Mouse (Mus musculus): ENCODE measurements around the gene Sidt1. TPM values are rescaled to one million over a fixed set of nuclear protein-coding genes. Genes with fewer than 3 reads are reported as not detected.

Sidt1 gene
- polyA plus RNA-seq, 1 experiment from 2014 or later: not detected

DNA sequence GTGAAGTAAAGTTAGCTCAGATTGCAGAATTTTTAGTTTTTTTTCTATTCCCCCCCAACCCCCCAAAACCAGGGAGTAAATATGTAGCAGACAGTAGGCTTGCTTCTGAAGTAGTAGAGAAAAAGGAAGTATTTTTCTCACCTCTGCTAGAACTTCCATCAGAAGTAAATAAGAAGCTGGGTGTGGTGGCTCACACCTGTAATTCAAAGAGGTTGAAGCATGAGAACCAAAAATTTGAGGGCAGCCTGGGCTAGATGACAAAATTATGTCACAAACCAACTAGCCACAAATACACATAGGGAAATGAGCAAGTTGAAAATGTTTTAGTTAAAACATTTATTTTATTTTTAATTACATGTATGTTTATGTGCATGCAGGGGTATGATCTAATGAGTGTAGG is 4.5 kb upstream of the Sidt1 start:
- no peak for ATAC-seq (ENCODE audit: extremely low read depth, insufficient number of reproducible peaks, low FRiP score, low TSS enrichment)
- H3K9ac ChIP-seq: no peak overlapping the region
- H3K4me2 ChIP-seq: no peak overlapping the region
- peaks cover 31% of the 10 kb centered on the region for H3K27me3 ChIP-seq (replicated peaks)
- no peak overlapping the region for H3K4me3 ChIP-seq
- no peaks in the 10 kb centered on the region for H3K36me3 ChIP-seq
- H3K27ac ChIP-seq (replicated peaks): no peak overlapping the region
- H3K4me1 ChIP-seq: peaks cover 8% of the 10 kb centered on the region; the same call in 1 of the 2 replicates
- no peaks in the 10 kb centered on the region for H3K9me3 ChIP-seq

DNA sequence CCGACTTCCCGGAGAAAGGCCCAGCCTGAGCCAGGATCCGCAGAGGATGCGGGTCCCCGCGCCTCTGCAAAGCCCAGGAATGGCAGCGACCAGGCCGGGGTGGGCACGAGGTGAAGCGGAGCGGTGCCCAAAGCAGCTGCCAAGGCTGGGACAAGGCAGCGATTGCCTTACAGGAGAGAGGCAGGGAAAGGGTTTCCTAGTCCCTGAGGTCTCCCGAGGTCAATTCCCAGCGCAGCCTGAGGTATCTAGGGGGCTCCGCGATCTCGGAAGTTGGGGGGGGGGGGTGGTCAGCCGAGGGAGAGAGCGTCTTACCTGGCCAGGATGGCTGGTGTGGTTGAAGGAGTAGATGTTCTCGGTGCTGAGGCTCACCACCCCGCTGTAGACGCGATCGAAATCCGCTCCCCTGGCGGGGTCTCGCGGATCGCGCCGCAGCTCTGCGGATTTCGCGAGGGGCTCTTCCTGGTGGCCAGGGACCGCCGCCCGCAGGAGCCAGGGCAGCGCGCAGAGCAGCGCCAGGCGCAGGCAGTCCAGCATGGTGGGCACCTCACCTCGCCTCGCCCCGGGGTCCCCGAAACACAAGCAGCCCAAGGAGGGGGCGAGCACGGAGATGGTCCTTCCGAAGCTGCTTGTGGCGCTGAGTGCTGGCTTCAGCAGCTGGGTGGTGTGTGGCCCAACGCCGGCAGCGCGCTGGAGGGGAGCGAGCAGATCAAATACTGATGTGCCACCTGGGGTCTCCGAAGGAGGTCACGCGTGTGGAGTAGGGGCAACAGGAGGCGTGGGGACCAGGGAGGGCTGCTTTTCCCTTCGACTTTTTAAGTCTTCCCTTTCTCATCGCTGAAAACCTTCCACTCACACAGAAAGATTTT is 768 bp downstream of the Sidt1 start:
- Histone ChIP-seq H3K27ac (replicated peaks) (no peak overlapping the region), H3K4me1 (peaks cover 17% of the 10 kb centered on the region), H3K4me3 (peak overlapping the region; percentile 72), H3K27me3 (replicated peaks) (peaks cover 48% of the 10 kb centered on the region), H3K9ac (peak overlapping the region; percentile 80), H3K9me3 (peaks cover 7% of the 10 kb centered on the region; the same call in 1 of the 2 replicates), H3K4me2 (peak overlapping the region; percentile 100), H3K36me3 (no peaks in the 10 kb centered on the region)
- under 1% methylated on average over 59 of the region's 60 CpGs for WGBS
- ATAC-seq (ENCODE audit: extremely low read depth, insufficient number of reproducible peaks, low FRiP score, low TSS enrichment): no peak

DNA sequence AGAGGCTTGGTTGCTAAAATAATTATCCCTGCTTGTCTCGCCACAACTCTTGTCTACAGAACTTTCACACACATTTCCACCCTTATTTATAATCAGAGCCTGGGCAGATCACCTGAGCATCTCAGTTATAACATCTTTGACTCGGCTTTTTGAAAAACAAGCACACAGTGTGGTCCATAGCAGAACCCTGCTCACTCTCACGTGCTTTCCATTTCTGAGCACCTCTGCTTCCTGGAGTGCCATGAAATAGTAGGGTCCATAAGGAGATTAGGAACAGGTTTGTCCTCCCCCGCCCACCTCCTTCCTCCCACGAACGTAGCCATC is 1.4 kb downstream of the Sidt1 start:
- Histone ChIP-seq H3K27ac (replicated peaks) (no peak overlapping the region), H3K36me3 (no peaks in the 10 kb centered on the region), H3K4me3 (peak overlapping the region; percentile 72), H3K4me1 (peaks cover 17% of the 10 kb centered on the region), H3K4me2 (peak overlapping the region; percentile 100), H3K9ac (peak overlapping the region; percentile 80), H3K27me3 (replicated peaks) (peaks cover 48% of the 10 kb centered on the region), H3K9me3 (peaks cover 7% of the 10 kb centered on the region; the same call in 1 of the 2 replicates)
- ATAC-seq (ENCODE audit: extremely low read depth, insufficient number of reproducible peaks, low FRiP score, low TSS enrichment): no peak
- 17% methylated on average over 6 of the region's 6 CpGs for WGBS

DNA sequence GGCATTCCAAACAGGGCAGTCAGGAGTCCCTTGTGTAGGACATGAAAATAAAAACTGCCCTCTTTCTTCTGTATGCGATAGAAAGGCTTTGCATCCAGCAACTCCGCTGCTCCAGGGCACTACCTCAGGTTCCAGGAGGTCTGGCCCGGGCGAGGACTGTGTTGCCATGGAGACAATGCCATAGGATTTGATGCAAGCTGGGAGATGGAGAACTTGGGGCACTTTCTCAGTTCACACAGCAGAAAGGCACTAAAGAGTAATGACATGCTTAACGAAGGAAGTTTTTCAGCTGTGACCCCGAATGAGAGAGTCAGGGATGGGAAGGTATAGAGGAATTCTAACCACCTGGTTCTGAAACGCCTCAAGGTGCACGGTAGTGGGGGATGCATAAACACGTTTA is 1.8 kb downstream of the Sidt1 start:
- Histone ChIP-seq H3K9ac (no peak overlapping the region), H3K4me3 (no peak overlapping the region), H3K4me2 (no peak overlapping the region), H3K4me1 (peaks cover 17% of the 10 kb centered on the region), H3K27me3 (replicated peaks) (peaks cover 47% of the 10 kb centered on the region), H3K9me3 (peaks cover 7% of the 10 kb centered on the region; the same call in 1 of the 2 replicates), H3K36me3 (no peaks in the 10 kb centered on the region), H3K27ac (replicated peaks) (no peak overlapping the region)
- 30% methylated on average over 9 of the region's 9 CpGs for WGBS
- ATAC-seq (ENCODE audit: extremely low read depth, insufficient number of reproducible peaks, low FRiP score, low TSS enrichment): no peak

DNA sequence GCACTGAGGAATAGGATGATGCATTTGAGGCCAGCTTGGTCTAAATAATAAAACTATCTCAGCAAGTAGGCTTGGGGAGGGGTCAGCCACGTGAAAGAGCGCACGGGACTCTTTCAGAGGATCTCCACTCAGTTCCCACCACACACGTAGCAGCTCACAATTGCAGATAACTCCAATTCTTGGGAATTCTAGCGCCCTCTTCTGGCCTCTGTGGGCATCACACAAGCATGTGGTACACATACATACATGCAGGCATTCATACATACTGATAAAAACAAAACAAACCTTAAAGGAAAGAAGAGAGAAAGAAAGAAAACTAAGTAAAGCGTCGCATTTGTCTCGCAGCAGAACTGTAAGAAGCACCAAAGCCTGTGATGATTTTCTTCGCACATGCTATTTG is 2.3 kb downstream of the Sidt1 start:
- Histone ChIP-seq H3K27me3 (replicated peaks) (peaks cover 44% of the 10 kb centered on the region), H3K27ac (replicated peaks) (no peak overlapping the region), H3K9ac (no peak overlapping the region), H3K4me3 (no peak overlapping the region), H3K36me3 (no peaks in the 10 kb centered on the region), H3K4me1 (peaks cover 17% of the 10 kb centered on the region), H3K4me2 (no peak overlapping the region), H3K9me3 (peaks cover 7% of the 10 kb centered on the region; the same call in 1 of the 2 replicates)
- no peak for ATAC-seq (ENCODE audit: extremely low read depth, insufficient number of reproducible peaks, low FRiP score, low TSS enrichment)
- WGBS: 76% methylated on average over 9 of the region's 9 CpGs

DNA sequence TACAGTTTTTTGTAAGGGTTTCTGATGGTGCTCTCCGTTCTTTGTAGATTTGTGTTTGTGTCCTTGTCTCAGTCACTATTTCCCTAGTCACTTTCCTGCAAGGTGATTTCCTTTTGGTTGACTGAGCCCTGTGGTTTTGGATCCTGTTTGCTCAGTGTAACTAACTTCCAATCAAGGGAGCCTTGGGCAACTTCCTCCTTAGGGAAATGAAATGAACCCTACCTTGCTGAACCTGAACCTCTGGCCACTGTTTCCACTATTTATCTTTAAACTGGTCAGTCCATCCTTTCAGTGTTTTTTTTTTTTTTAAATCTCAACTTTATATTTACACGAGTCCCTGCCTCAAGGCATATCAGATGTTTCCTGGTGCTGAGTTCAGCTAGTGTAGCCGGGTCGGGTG is 4.4 kb downstream of the Sidt1 start:
- Histone ChIP-seq H3K9me3 (peaks cover 7% of the 10 kb centered on the region; the same call in 1 of the 2 replicates), H3K4me2 (no peak overlapping the region), H3K9ac (no peak overlapping the region), H3K36me3 (no peaks in the 10 kb centered on the region), H3K4me3 (no peak overlapping the region), H3K4me1 (peaks cover 17% of the 10 kb centered on the region), H3K27me3 (replicated peaks) (peaks cover 31% of the 10 kb centered on the region), H3K27ac (replicated peaks) (no peak overlapping the region)
- WGBS: 57% methylated on average over 4 of the region's 4 CpGs
- no peak for ATAC-seq (ENCODE audit: extremely low read depth, insufficient number of reproducible peaks, low FRiP score, low TSS enrichment)

DNA sequence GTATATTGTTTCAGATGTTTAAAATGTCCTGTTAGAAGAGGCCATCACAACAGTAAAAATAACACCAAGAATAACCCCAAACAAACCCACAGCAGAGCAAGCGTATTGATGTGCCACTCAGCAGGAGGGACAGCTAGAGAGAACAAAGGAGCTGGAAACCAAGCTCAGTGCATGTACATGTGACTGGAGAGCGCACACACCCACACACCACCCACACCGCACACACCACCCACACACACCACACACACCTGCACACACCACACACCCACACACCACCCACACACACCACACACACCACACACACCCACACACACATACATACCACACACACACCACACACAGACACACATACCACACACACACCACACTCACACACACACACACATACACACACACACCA is 12.8 kb downstream of the Sidt1 start:
- no peak overlapping the region for H3K4me3 ChIP-seq
- no peak for ATAC-seq (ENCODE audit: extremely low read depth, insufficient number of reproducible peaks, low FRiP score, low TSS enrichment)
- H3K27me3 ChIP-seq (replicated peaks): peaks cover 14% of the 10 kb centered on the region; the same call in 1 of the 2 replicates
- no peaks in the 10 kb centered on the region for H3K9me3 ChIP-seq
- H3K27ac ChIP-seq (replicated peaks): no peak overlapping the region
- 88% methylated on average over 3 of the region's 3 CpGs for WGBS
- H3K9ac ChIP-seq: no peak overlapping the region
- no peaks in the 10 kb centered on the region for H3K4me1 ChIP-seq
- H3K36me3 ChIP-seq: no peaks in the 10 kb centered on the region
- H3K4me2 ChIP-seq: no peak overlapping the region

DNA sequence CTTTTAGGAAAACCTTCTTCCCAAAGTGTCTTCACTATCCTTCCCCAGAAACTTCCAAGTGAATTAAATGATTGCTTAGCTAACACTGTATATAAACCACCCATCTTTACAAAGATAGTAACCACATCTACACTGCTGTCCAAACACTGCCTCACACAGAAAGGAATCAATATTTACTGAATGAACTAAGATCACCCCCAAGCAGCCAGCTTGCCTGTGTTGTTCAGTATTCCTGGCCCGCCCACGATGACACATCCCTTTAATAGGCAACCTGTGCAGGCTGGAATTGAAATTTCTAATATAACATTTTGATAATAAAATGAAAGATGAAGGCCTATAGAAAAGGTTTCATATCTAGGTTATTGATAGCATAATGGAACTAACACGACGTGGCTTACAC is 16.6 kb downstream of the Sidt1 start:
- Histone ChIP-seq H3K36me3 (no peaks in the 10 kb centered on the region), H3K27me3 (replicated peaks) (peaks cover 14% of the 10 kb centered on the region; the same call in 1 of the 2 replicates), H3K9ac (no peak overlapping the region), H3K9me3 (no peaks in the 10 kb centered on the region), H3K4me2 (no peak overlapping the region), H3K4me1 (peaks cover 14% of the 10 kb centered on the region), H3K4me3 (no peak overlapping the region), H3K27ac (replicated peaks) (no peak overlapping the region)
- ATAC-seq (ENCODE audit: extremely low read depth, insufficient number of reproducible peaks, low FRiP score, low TSS enrichment): no peak
- WGBS: 76% methylated on average over 4 of the region's 4 CpGs

DNA sequence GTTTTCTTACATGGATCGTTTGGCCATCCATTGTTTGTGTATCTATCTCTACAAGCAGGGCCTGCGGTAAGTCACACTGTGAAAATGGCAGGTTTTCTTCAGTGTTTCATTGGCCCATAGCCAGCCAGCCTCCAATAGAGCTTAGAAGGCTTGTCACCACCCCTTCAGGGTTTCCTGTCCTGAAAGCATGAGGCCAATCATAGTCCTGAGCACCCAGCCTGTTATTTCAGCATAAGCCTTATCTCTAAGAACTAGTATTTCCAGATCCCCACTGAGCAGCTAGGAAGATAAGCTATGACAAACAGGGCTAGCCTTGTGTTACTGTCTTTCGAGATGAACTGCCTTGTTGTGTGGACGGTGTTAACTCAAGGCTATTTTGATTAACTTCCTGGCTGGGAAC is 19.6 kb downstream of the Sidt1 start:
- Histone ChIP-seq H3K4me1 (peaks cover 14% of the 10 kb centered on the region), H3K9ac (no peak overlapping the region), H3K36me3 (no peaks in the 10 kb centered on the region), H3K4me3 (no peak overlapping the region), H3K27ac (replicated peaks) (peak overlapping the region; percentile 16; the same call in 1 of the 2 replicates), H3K27me3 (replicated peaks) (peaks cover 14% of the 10 kb centered on the region; the same call in 1 of the 2 replicates), H3K4me2 (no peak overlapping the region), H3K9me3 (no peaks in the 10 kb centered on the region)
- 20% methylated on average over 4 of the region's 4 CpGs for WGBS
- no peak for ATAC-seq (ENCODE audit: extremely low read depth, insufficient number of reproducible peaks, low FRiP score, low TSS enrichment)

DNA sequence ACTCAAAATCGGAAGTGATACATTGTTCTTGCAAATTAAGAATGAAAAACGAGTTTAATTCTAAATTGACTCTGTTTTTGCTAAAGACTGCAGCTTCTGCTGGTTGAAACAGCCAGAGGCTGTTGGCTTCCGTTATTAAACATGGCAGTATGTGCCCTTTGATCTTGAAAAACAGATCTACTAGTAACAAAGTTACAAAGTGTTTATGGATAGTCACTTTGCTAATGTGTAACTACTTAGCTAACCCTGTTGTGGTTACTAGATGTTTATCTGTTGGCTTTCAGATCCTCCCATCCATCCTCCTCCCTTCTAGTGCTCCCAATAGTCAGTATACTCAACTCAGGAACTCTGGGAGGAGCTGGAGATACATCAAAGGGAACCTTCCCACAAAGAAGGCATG is 27.4 kb downstream of the Sidt1 start:
- H3K4me2 ChIP-seq: no peak overlapping the region
- no peaks in the 10 kb centered on the region for H3K4me1 ChIP-seq
- no peak for ATAC-seq (ENCODE audit: extremely low read depth, insufficient number of reproducible peaks, low FRiP score, low TSS enrichment)
- H3K9me3 ChIP-seq: no peaks in the 10 kb centered on the region
- no peak overlapping the region for H3K4me3 ChIP-seq
- no peaks in the 10 kb centered on the region for H3K27me3 ChIP-seq (replicated peaks)
- H3K36me3 ChIP-seq: no peaks in the 10 kb centered on the region
- H3K27ac ChIP-seq (replicated peaks): no peak overlapping the region
- 49% methylated on average over 3 of the region's 3 CpGs for WGBS
- H3K9ac ChIP-seq: no peak overlapping the region

DNA sequence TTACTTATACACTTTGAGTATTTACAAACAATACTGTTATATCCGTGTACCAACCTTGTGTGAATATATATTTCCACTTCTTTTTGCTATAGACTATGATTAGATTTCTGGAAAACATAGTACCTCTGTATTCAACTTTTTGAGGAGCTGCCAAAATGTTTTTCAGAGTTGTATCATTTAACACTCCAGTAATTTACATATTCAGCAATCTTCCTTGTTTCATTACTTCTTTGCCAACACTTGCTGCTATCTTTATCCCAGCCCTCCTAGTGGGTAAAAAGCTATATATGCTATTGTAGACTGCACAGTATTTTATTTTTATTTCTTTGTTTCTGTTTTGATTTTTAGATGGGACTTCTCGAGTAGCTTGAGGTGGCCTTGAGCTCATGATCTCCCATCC is 29.2 kb downstream of the Sidt1 start:
- Histone ChIP-seq H3K9ac (no peak overlapping the region), H3K27ac (replicated peaks) (no peak overlapping the region), H3K4me2 (no peak overlapping the region), H3K36me3 (no peaks in the 10 kb centered on the region), H3K27me3 (replicated peaks) (no peaks in the 10 kb centered on the region), H3K4me1 (no peaks in the 10 kb centered on the region), H3K9me3 (no peaks in the 10 kb centered on the region), H3K4me3 (no peak overlapping the region)
- whole genome bisulfite sequencing: 63% methylated on average over 2 of the region's 2 CpGs
- no peak for ATAC-seq (ENCODE audit: extremely low read depth, insufficient number of reproducible peaks, low FRiP score, low TSS enrichment)

Data from heart, embryonic 13.5 days (tissue).